Mouse (Mus musculus): ENCODE data around the gene Cxcr5. TPM values are rescaled to one million over a fixed set of nuclear protein-coding genes. Genes with fewer than 3 reads are reported as not detected.
"Not testable (repeated sequence)": the region's sequence is repeated elsewhere in the genome, so short reads cannot be mapped to it uniquely, and the experiment has no call there.

Gene Cxcr5
- polyA plus RNA-seq, 1 experiment: 10.7 TPM

DNA sequence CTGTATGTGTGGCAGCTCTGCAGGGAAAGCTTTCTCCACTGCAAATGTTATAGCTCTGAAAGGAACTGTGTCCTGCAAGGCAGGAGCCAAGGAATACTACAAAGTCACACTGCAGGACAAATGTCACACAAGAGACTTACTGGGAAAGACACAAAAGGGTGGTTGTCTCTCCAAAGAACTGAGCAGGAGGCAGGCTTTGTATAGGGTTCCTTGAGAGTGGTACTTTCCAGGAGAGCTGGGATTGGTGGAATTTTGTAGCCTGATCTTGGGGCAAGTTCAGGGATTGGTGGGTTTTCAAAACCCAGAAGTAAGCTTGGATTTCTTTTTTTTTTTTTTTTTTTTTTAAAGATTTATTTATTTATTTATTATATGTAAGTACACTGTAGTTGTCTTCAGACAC is 27.4 kb upstream of the Cxcr5 start:
- no peak for DNase-seq (ENCODE audit: low read depth, low spot score)

DNA sequence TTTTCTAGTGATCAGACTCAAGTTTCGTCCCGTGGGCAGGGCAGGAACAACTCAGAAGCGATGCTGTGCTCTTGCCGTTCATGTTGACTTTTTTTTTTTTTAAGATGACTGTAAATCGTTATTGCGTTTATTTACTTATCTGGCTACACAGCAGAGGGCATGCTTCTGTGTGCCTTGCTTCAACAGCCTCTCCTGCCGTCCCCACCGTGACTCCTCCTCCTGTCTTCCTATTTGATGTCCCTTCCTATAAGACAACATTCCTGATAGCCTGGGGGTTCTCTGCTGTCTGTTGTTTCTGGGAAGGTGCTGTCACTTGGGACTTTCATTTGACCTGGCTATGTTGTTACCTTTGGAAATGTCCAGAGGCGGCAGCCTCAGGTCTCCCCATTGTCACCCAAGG is 26.9 kb upstream of the Cxcr5 start:
- DNase-seq (ENCODE audit: low read depth, low spot score): no peak
- WGBS: 20% methylated on average over 9 of the region's 9 CpGs

DNA sequence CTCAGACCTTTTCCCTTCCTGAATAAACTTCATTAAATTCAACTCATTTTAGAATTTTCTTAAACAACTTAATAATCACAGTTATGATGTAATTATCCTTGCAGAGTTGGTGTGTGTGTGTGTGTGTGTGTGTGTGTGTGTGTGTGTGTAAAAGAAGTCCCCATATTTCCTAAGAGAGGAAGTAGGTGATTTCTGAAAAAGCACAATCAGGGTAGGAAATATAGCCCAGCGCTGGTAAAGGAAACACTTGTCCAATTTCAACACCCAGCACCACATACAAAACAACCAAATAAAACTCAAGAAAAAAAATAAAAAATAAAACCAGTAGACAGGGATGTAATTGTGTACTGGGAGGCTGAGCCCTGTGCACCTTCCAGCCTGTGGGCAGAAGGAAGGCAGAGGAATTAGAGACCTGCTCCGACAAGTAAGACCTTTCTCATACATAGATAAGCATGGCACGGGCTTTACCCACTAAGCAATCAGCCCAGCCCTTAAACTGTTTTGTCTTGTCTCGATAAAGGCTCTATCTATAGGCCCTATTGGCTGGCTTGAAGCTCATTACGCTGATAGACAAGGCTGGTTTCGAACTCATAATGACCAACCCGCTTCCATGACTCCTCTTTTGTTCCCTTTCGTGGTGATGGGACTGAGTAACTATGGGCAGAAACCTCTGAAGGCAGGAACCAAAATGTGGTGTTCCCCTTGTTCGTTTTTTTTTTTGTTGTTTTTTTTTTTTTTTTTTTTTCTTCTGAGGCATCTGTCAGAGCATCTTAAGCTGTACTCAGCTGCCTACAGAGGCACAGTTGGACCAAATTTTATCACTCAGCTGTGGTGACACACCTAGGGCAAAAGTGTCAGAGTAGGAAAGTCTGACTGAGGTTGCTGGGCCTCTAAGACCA is 25.8 kb upstream of the Cxcr5 start:
- 54% methylated on average over 9 of the region's 9 CpGs for WGBS
- no peak for DNase-seq (ENCODE audit: low read depth, low spot score)

- DNase-seq (ENCODE audit: low read depth, low spot score): no peak
- 71% methylated on average over 8 of the region's 8 CpGs for WGBS
Measured at GRCm38 (mm10) chr9:44586640-44587261, 25.1 kb upstream of the Cxcr5 start.

- no peak for DNase-seq (ENCODE audit: low read depth, low spot score)
- WGBS: 23% methylated on average over 16 of the region's 16 CpGs
Measured at GRCm38 (mm10) chr9:44582390-44582789, 20.7 kb upstream of the Cxcr5 start.

DNA sequence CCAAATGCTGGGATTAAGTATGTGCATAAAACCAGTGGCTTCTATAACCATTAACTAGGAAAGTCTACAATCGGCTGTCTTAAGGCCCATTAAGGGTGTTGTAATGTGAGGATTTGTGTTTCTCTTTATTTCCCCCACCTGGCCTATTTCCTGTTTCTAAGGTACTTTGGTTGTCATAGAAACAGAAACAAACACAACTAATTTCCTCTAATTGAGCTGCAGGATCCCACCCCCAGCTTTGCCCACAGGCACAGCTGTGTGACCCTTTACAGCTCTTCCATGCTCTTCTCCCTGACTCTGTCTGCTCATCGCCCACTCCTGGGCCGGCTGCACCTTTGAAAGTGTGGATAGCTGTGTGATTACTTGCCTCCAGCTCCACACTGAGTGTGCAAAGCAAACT is 19.7 kb upstream of the Cxcr5 start:
- DNase-seq (ENCODE audit: low read depth, low spot score): no peak
- WGBS: 9% methylated on average over 3 of the region's 3 CpGs

DNA sequence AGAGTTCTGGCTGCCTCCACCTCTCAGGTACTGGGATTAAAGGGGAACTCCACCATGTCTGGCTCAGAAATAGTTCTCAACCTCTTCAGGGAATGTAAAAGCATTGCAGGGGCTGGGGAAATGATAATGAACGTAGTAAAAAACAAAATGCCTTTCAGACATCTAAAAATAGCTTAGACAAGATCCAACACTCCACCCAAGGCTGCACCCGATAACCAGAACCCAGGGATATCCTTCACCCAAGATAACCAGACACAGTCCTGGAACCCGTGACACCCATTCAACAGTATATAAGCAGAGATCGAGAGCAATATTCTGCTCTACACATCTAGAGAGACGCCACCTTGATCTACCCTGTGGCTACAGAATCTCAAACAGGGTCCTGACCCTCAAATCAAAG is 18.4 kb upstream of the Cxcr5 start:
- WGBS: 89% methylated on average over 5 of the region's 5 CpGs

DNA sequence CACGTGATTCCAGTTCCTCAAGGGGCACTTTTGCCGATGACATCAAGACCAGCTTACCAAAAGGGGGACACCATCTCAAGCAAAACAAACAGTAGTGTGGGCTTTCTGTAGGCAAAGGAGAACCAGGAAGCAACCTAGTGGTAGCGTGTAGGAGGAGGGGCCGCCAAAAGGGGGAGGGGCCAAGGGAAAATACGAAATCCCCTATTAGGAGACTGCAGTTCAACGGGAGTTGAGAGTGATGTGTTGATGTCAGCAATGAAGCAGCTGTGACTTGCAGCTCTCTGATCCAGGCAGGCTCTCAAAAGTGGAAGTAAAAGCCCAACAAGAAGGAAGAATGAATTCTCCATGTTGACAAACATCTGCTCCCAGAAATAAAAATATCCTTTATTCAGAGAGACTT is 17.7 kb upstream of the Cxcr5 start:
- no peak for DNase-seq (ENCODE audit: low read depth, low spot score)

More for the DNA sequence above, 18.4 kb upstream of the Cxcr5 start:
- no peak for DNase-seq (ENCODE audit: low read depth, low spot score)

GRCm38 (mm10) chr9:44576046-44576445 is 14.4 kb upstream of the Cxcr5 start:
- DNase-seq (ENCODE audit: low read depth, low spot score): not testable (repeated sequence)
- 91% methylated on average over 7 of the region's 7 CpGs for WGBS

More for the DNA sequence above, 17.7 kb upstream of the Cxcr5 start:
- WGBS: 32% methylated on average over 6 of the region's 6 CpGs

DNA sequence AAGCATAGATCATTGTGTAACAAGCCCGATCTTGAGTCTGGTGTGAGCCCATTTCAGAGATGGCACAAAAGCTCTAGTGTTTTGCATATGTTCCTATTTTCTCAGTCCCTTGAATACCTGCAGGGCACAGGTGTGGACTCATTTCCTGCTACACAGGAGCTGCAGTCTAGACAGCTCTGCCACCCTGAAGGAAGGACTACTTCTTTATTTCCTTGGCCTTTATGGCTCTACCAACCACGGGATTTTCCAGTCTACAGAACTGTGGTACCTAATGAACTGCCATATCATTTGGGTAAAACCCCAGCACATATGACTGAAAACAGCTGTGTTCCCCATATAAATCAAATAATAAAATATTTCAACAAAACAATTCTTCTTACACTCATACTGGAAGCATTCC is 13.4 kb upstream of the Cxcr5 start:
- DNase-seq (ENCODE audit: low read depth, low spot score): no peak
- WGBS: 56% methylated on average over 2 of the region's 2 CpGs

- WGBS: 73% methylated on average over 4 of the region's 4 CpGs
- DNase-seq (ENCODE audit: low read depth, low spot score): no peak
Measured at GRCm38 (mm10) chr9:44573306-44573705, 11.6 kb upstream of the Cxcr5 start.

DNA sequence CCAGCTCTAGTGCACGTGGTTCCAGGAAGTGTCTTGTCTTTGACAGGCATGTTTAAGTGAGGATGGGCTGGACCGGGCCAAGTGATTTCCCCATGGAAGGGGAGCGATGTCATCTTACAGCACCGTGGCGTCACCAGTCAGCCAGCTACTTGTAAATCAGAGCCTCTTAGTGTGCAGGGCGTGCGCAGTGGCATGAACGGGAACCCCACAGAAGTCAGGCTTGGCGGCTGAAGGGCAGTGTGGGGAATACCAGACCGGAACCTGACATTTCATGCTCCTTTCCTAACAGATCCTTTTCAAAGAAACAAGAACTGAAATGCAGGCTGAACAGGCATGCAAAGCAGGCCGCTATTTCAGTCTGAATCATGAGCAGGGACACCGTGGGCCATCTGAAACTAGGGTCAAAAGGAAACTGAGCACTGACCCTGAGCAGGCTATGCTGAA is 9.3 kb upstream of the Cxcr5 start:
- DNase-seq (ENCODE audit: low read depth, low spot score): no peak
- WGBS: 74% methylated on average over 12 of the region's 12 CpGs

- no peak for DNase-seq (ENCODE audit: low read depth, low spot score)
- WGBS: 23% methylated on average over 7 of the region's 7 CpGs
Measured at GRCm38 (mm10) chr9:44568083-44568455, 6.4 kb upstream of the Cxcr5 start.

DNA sequence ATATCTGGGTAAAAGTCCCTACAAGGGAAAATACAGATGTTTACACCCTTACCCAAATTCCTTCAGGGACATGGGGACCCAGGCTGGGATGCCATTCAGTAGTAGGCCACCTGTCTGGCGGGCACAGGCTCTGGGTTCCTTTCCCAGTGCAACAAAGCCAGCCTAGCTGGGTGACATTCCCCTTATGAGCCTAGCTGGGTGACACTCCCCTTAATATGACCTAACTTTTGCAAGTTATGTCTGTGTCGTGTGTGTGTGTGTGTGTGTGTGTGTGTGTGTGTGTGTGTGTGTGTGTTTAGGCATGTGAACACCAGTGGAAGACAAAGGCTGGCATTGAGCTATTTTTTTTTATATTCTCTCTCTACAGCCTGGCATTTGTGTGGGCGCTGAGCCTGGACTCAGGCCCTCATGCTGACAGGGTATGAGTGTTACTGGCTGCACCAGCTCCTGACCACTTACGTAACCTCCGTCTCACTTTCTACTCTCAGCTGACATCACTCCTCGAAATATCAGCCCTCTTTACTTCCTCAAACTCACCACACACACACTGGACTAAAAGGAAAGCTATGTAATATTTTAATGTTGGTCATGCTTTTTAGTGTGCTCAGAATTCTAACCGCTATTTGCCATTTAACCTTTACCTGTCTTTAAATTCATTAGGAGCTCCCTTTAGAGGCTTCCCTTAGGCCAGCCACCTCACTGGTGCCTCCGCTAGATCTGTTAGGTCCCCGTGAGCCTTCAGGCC is 5.8 kb upstream of the Cxcr5 start:
- WGBS: 52% methylated on average over 9 of the region's 9 CpGs
- no peak for DNase-seq (ENCODE audit: low read depth, low spot score)

GRCm38 (mm10) chr9:44565367-44565766 is 3.7 kb upstream of the Cxcr5 start:
- DNase-seq (ENCODE audit: low read depth, low spot score): no peak
- 81% methylated on average over 6 of the region's 6 CpGs for WGBS

GRCm38 (mm10) chr9:44562936-44563335 is 1.3 kb upstream of the Cxcr5 start:
- WGBS: 66% methylated on average over 12 of the region's 12 CpGs
- no peak for DNase-seq (ENCODE audit: low read depth, low spot score)

GRCm38 (mm10) chr9:44552161-44552560 is 9.5 kb downstream of the Cxcr5 start:
- DNase-seq (ENCODE audit: low read depth, low spot score): peak; percentile 48
- 50% methylated on average over 8 of the region's 8 CpGs for WGBS

- 53% methylated on average over 10 of the region's 10 CpGs for WGBS
- no peak for DNase-seq (ENCODE audit: low read depth, low spot score)
Measured at GRCm38 (mm10) chr9:44551138-44551537, 10.5 kb downstream of the Cxcr5 start.

DNA sequence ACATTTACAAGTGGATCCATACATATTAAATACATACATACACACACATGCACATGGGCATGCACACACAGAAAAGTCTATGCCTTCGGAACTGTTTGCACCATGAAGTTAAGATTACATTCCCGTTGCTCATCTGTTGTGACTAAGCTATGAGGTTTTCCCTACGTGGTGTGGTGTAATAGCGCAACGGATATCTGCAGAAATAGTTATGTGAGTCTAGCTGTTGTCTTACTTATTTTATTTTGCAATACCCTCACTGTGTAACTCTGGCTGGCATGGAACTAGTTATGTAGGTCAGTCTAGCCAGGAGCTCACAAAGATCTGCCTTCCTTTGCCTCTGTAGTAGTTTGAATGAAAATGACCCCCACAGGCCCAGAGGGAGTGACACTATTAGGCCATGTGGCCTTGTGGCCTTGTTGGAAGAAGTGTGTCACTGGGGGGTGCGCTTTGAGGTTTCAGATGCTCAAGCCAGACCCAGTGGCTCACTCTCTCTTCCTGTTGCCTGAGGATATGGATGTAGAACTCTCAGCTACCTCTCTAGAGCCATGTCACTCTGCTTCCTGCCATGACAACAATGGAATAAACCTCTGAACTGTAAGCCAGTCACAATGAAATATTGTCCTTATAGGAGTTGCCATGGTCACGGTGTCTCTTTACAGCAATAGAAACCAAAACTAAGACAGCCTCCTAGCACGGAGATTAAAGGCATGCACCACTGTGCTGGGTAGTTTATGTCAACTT is 13.1 kb downstream of the Cxcr5 start:
- 89% methylated on average over 8 of the region's 8 CpGs for WGBS
- DNase-seq (ENCODE audit: low read depth, low spot score): no peak

DNA sequence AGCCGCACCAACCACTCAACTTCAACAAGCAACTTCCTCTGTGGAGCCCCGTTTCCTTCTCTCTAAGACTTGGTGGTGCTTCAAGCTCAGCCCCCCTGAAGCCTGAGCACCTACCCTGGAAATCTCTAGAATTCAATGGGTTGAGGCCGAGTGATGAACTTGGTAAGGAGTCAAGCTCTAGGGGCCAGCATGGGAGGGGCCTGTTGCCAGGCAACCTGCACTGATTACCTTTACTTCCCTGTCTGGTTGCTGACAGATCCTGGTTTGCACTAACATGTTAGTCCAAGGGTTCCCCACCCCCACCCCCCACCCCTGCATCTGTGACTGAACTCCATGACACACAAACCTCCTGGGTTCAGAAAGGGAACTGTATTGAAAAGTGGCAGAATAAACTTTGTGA is 16.7 kb downstream of the Cxcr5 start:
- no peak for DNase-seq (ENCODE audit: low read depth, low spot score)

More for the DNA sequence above, 16.7 kb downstream of the Cxcr5 start:
- 82% methylated on average over 3 of the region's 3 CpGs for WGBS
